Comparison of ENCODE assay signal across 8 mouse cellular contexts in the genomic region with DNA sequence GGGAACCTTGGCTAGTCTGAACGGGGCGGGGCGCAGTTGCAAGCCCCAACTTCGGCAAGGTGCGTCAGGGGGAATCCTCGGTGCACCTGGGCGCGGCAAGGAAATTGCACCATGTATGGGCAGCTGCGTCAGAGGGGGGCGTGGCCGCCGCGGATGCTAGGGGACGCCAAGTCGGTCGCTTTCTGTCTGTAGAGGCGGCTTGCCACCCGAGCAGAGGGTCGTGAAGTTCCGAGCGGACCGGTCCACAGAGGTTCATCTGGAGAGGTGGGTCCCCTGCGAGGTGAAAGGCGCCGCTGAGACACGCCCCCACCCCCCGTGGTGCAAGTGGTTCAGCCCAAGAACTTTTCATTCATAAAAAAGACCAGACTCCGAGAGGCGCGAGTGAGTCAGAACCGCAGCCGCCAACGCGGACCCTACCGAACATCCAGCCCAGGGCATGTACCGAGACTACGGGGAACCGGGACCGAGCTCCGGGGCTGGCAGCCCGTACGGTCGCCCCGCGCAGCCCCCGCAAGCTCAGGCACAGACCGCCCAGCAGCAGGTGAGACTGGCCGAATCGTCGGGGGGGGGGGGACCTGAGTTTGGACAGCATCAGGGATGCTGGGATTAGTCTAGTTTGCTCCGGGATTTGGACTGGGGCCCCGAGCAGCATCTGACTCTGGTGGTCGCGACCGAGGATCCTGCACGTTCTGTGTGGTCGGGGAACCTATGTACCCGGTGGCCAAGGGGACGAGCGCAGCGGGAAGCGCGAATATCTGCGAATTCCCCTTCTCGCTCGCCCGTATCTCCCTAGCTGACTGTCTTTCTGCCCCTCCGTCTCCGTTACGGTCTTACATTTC. TPM values are rescaled to one million over a fixed set of nuclear protein-coding genes. Genes with fewer than 3 reads are reported as not detected.
DNase-seq lines count a peak whose midpoint lies in the region; ATAC-seq and TF ChIP-seq lines count a peak whose summit lies in the region.

A gene (plus strand): TSS at position 33 of the 839 bp plus-strand sequence.

- H3K27me3 ChIP-seq in intestine, embryonic 15.5 days (replicated peaks), result peaks cover 45% of the 10 kb centered on the region
- H3K27me3 ChIP-seq in liver, embryonic 12.5 days (replicated peaks), result peaks cover 83% of the 10 kb centered on the region
- H3K27me3 ChIP-seq in myocyte (ENCODE audit: control insufficient read depth, insufficient read depth, insufficient read length), result no peaks in the 10 kb centered on the region
- peaks cover 3% of the 10 kb centered on the region; the same call in 1 of the 2 replicates for H3K27me3 ChIP-seq in stomach, postnatal 0 days (ENCODE audit: control insufficient read depth, insufficient read depth, low read length)

- H3K36me3 ChIP-seq in intestine, embryonic 15.5 days, result no peaks in the 10 kb centered on the region
- no peaks in the 10 kb centered on the region for H3K36me3 ChIP-seq in liver, embryonic 12.5 days
- no peaks in the 10 kb centered on the region for H3K36me3 ChIP-seq in myocyte (ENCODE audit: control insufficient read depth, insufficient read depth)
- H3K36me3 ChIP-seq in stomach, postnatal 0 days (ENCODE audit: control insufficient read depth, insufficient read depth, low read length), result no peaks in the 10 kb centered on the region

- H3K4me1 ChIP-seq in intestine, embryonic 15.5 days (replicated peaks), result peaks cover 12% of the 10 kb centered on the region
- H3K4me1 ChIP-seq in liver, embryonic 12.5 days, result peaks cover 23% of the 10 kb centered on the region
- H3K4me1 ChIP-seq in stomach, postnatal 0 days (replicated peaks; ENCODE audit: control insufficient read depth, insufficient read depth), result no peaks in the 10 kb centered on the region

- peak within 1 kb of the TSS; percentile 59 for H3K4me3 ChIP-seq in layer of hippocampus, adult 2 months
- H3K4me3 ChIP-seq in gastrocnemius, adult 2 months, result peak within 1 kb of the TSS; percentile 70
- H3K4me3 ChIP-seq in intestine, embryonic 15.5 days (replicated peaks), result peak within 1 kb of the TSS; percentile 54
- H3K4me3 ChIP-seq in liver, embryonic 12.5 days, result peak within 1 kb of the TSS; percentile 59
- H3K4me3 ChIP-seq in myocyte, result peak within 1 kb of the TSS; percentile 89
- H3K4me3 ChIP-seq in stomach, postnatal 0 days (ENCODE audit: low read depth, low read length), result peak within 1 kb of the TSS; percentile 51

- no peak for TF ChIP-seq CTCF in layer of hippocampus, adult 2 months (conservative IDR thresholded peaks at IDR 0.05)
- no peak for TF ChIP-seq CTCF in gastrocnemius, adult 2 months (IDR thresholded peaks at IDR 0.05)
- TF ChIP-seq CTCF in stomach, postnatal 0 days (IDR thresholded peaks at IDR 0.05; ENCODE audit: low read depth), result 0 out of 2 replicates have a peak, but pooled peaks have one; percentile 2

- intact Hi-C loops in gastrocnemius, adult 2 months (cut with DNase I), result no loop called here

- peak; percentile 71 for TF ChIP-seq POLR2A in myocyte (IDR thresholded peaks at IDR 0.05; ENCODE audit: insufficient read length, low read depth)

- DNase-seq in layer of hippocampus, adult 2 months (ENCODE audit: low spot score in 2 of 2), result peak; percentile 57 to 69
- DNase-seq in layer of hippocampus, adult 9-11 months, result no peak
- peak; percentile 84 to 86 for DNase-seq in cerebellum, postnatal 10 days
- DNase-seq in gastrocnemius, adult 2 months, result peak; percentile 72
- peak; percentile 88 for DNase-seq in stomach, postnatal 0 days (ENCODE audit: low spot score)

- under 1% methylated on average over 67 of the region's 70 CpGs for WGBS in intestine, embryonic 15.5 days
- 1% methylated on average over 70 of the region's 70 CpGs for WGBS in liver, embryonic 12.5 days (ENCODE audit: insufficient replicate concordance)
- under 1% methylated on average over 70 of the region's 70 CpGs for WGBS in stomach, postnatal 0 days

- H3K4me2 ChIP-seq in intestine, embryonic 15.5 days (replicated peaks), result peak within 1 kb of the TSS; percentile 97
- H3K4me2 ChIP-seq in liver, embryonic 12.5 days, result peak within 1 kb of the TSS; percentile 90
- H3K4me2 ChIP-seq in myocyte (ENCODE audit: low read depth), result peak within 1 kb of the TSS; percentile 86
- peak within 1 kb of the TSS; percentile 92 for H3K4me2 ChIP-seq in stomach, postnatal 0 days (replicated peaks; ENCODE audit: low read depth)

- TF ChIP-seq EP300 in stomach, postnatal 0 days (optimal IDR thresholded peaks at IDR 0.05), result no peak

- H3ac ChIP-seq in myocyte (ENCODE audit: control insufficient read depth, insufficient read length), result peak within 1 kb of the TSS; percentile 8

- ATAC-seq in intestine, embryonic 15.5 days, result peak; percentile 82
- peak; percentile 53; the same call in 1 of the 2 replicates for ATAC-seq in liver, embryonic 12.5 days
- ATAC-seq in stomach, postnatal 0 days (ENCODE audit: low FRiP score, low TSS enrichment), result peak; percentile 70

- H3K9me3 ChIP-seq in intestine, embryonic 15.5 days, result no peaks in the 10 kb centered on the region
- no peaks in the 10 kb centered on the region for H3K9me3 ChIP-seq in liver, embryonic 12.5 days (replicated peaks)
- no peaks in the 10 kb centered on the region for H3K9me3 ChIP-seq in stomach, postnatal 0 days (ENCODE audit: control insufficient read depth, low read length)

- peak within 1 kb of the TSS; percentile 44 for H3K9ac ChIP-seq in intestine, embryonic 15.5 days
- H3K9ac ChIP-seq in liver, embryonic 12.5 days, result peak within 1 kb of the TSS; percentile 56
- H3K9ac ChIP-seq in stomach, postnatal 0 days (ENCODE audit: low read length), result peak within 1 kb of the TSS; percentile 48

- peaks cover 48% of the 10 kb centered on the region for H3K79me2 ChIP-seq in myocyte (ENCODE audit: control insufficient read depth, insufficient read depth)

- no peak within 1 kb of the TSS for H3K27ac ChIP-seq in layer of hippocampus, adult 2 months
- H3K27ac ChIP-seq in gastrocnemius, adult 2 months, result no peak within 1 kb of the TSS
- no peak within 1 kb of the TSS for H3K27ac ChIP-seq in intestine, embryonic 15.5 days
- H3K27ac ChIP-seq in liver, embryonic 12.5 days, result no peak within 1 kb of the TSS
- H3K27ac ChIP-seq in stomach, postnatal 0 days (replicated peaks), result no peak within 1 kb of the TSS

TF ChIP-seq in myocyte, 11 proteins besides CTCF, POLR2A, EP300 and RAD21:
- TF ChIP-seq E2F4 (IDR thresholded peaks at IDR 0.05; ENCODE audit: insufficient read depth) (no peak), USF1 (IDR thresholded peaks at IDR 0.05; ENCODE audit: low read depth) (no peak), POLR2AphosphoS2 (IDR thresholded peaks at IDR 0.05; ENCODE audit: insufficient read length, low read depth) (peak; percentile 52), MYOD1 (IDR thresholded peaks at IDR 0.05; ENCODE audit: control insufficient read depth in 1 of 3, insufficient read length in 2 of 3, low read depth in 2 of 3) (peak in 2 of 3 experiments; percentile 1 to 10), TCF3 (IDR thresholded peaks at IDR 0.05; ENCODE audit: insufficient read length, low read depth) (no peak), TCF12 (IDR thresholded peaks at IDR 0.05; ENCODE audit: insufficient read depth, poor library complexity, severe bottlenecking) (no peak), REST (IDR thresholded peaks at IDR 0.05; ENCODE audit: insufficient read depth, insufficient read length) (no peak), CEBPB (IDR thresholded peaks at IDR 0.05; ENCODE audit: insufficient read depth, poor library complexity, severe bottlenecking) (no peak), SRF (IDR thresholded peaks at IDR 0.05; ENCODE audit: control insufficient read depth, insufficient read length, low read depth) (peak; percentile 97), MAX (IDR thresholded peaks at IDR 0.05; ENCODE audit: low read depth) (no peak), MYOG (IDR thresholded peaks at IDR 0.05; ENCODE audit: control insufficient read depth in 1 of 3, insufficient read depth in 1 of 3, insufficient read length in 2 of 3, low read depth in 2 of 3) (peak in 1 of 3 experiments; percentile 23)

RNA-seq across cellular contexts. Expression of the gene that starts here (rescaled TPM):
- total RNA-seq in layer of hippocampus, adult 2 months (2021), result not detected
- not detected for total RNA-seq in gastrocnemius, adult 2 months (2021)
- polyA plus RNA-seq in intestine, embryonic 15.5 days (2015; fragmentation: Nextera tagmentation; extraction: Ambion mirVana), result not detected in 2 replicates
- not detected in 2 replicates for polyA plus RNA-seq in liver, embryonic 12.5 days (2016; fragmentation: Nextera tagmentation; extraction: Ambion mirVana)
- polyA plus RNA-seq in myocyte (2012; fragmentation: generic; extraction: Trizol), result 15.4 TPM
- 0.16 and 0.33 TPM in 2 replicates for polyA plus RNA-seq in stomach, postnatal 0 days (2015; fragmentation: Nextera tagmentation; extraction: Ambion mirVana)

Comparison
In these comparisons a context has a peak if more than half of its experiments do, and no peak if none do; other contexts are left out.
1. RNA of the gene that starts here (polyA plus RNA-seq): 15.4 TPM in myocyte (single experiment); not detected in intestine, embryonic 15.5 days, 0.16 to 0.33 TPM in stomach, postnatal 0 days and not detected in liver, embryonic 12.5 days; every median in the first group is over 10 times any median in the second.
2. Peak in DNase-seq and H3K4me3 ChIP-seq in layer of hippocampus, adult 2 months; RNA of the gene not detected or under 1 TPM.
3. Peak in DNase-seq and H3K4me3 ChIP-seq in gastrocnemius, adult 2 months; RNA of the gene not detected or under 1 TPM.
4. Peak in ATAC-seq, H3K4me3 ChIP-seq, H3K9ac ChIP-seq and H3K4me2 ChIP-seq in intestine, embryonic 15.5 days; RNA of the gene not detected or under 1 TPM.
5. Peak in ATAC-seq, H3K4me3 ChIP-seq, H3K9ac ChIP-seq and H3K4me2 ChIP-seq in liver, embryonic 12.5 days; RNA of the gene not detected or under 1 TPM.
6. Peak in DNase-seq, ATAC-seq, H3K4me3 ChIP-seq, H3K9ac ChIP-seq and H3K4me2 ChIP-seq in stomach, postnatal 0 days; RNA of the gene not detected or under 1 TPM.
7. Peak in every context shown above with its lines, with median percentiles within 50 percentile points of each other: H3K4me3 ChIP-seq, ATAC-seq, H3K4me2 ChIP-seq and H3K9ac ChIP-seq.